32 mouse cellular contexts compared by ENCODE assay signal in the genomic region with DNA sequence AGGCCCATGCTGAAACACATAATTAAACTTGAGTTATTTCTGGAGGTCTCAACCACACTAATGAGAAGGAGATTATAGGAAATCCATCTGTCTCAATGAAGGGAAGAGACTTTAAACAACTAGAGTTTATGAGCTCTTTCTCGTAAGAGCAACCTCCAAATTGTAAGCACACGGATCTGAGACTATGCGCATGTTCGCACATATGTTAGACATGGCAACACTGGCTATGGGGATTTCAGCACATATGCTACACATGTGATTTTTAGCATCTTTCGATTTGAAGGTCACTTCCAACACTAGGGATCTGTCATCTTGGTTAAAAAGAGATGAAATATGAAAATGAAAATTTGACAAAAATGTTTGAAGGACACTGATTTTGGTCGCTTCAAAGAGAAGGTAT.
"Had no signal": no experiment of that assay in that cellular context is flagged by ENCODE, and none has a peak within 500 bp of the region (broad histone marks: within the 10 kb centered on the region; RNA-seq: fewer than 3 reads in every experiment).

No protein-coding gene starts in this region.

- ATAC-seq: liver, embryonic 12.5 days; liver, postnatal 0 days; lung, postnatal 0 days; midbrain, embryonic 13.5 days; midbrain, embryonic 15.5 days; midbrain, embryonic 16.5 days had no signal

- H3K4me3 ChIP-seq: limb, embryonic 10.5 days; limb, embryonic 12.5 days; limb, embryonic 13.5 days; limb, embryonic 15.5 days; liver, embryonic 12.5 days; liver, embryonic 13.5 days; liver, embryonic 15.5 days; lung, embryonic 15.5 days; megakaryocyte, embryonic 14.5 days; midbrain, embryonic 10.5 days; midbrain, embryonic 12.5 days; midbrain, embryonic 13.5 days; midbrain, embryonic 15.5 days; myocyte; neural tube, embryonic 12.5 days had no signal

- H3K9ac ChIP-seq: limb, embryonic 12.5 days; limb, embryonic 13.5 days; limb, embryonic 15.5 days; liver, embryonic 12.5 days; liver, embryonic 13.5 days; liver, embryonic 14.5 days; liver, embryonic 15.5 days; liver, postnatal 0 days; lung, embryonic 14.5 days; lung, embryonic 15.5 days; midbrain, embryonic 12.5 days; midbrain, embryonic 13.5 days; midbrain, embryonic 15.5 days; neural tube, embryonic 12.5 days had no signal

- H3K4me1 ChIP-seq: limb, embryonic 10.5 days; limb, embryonic 12.5 days; limb, embryonic 13.5 days; limb, embryonic 15.5 days; liver, embryonic 12.5 days; liver, embryonic 13.5 days; liver, embryonic 15.5 days; lung, embryonic 15.5 days; midbrain, embryonic 10.5 days; midbrain, embryonic 12.5 days; midbrain, embryonic 15.5 days; neural tube, embryonic 12.5 days had no signal

- H3K27me3 ChIP-seq: limb, embryonic 12.5 days; limb, embryonic 13.5 days; limb, embryonic 15.5 days; liver, embryonic 12.5 days; liver, embryonic 13.5 days; liver, embryonic 15.5 days; lung, embryonic 15.5 days; megakaryocyte, embryonic 14.5 days; midbrain, embryonic 12.5 days; midbrain, embryonic 13.5 days; midbrain, embryonic 15.5 days; neural tube, embryonic 12.5 days had no signal

- H3K9me3 ChIP-seq: limb, embryonic 10.5 days; limb, embryonic 12.5 days; limb, embryonic 13.5 days; limb, embryonic 15.5 days; liver, embryonic 12.5 days; liver, embryonic 13.5 days; liver, embryonic 15.5 days; lung, embryonic 15.5 days; megakaryocyte, embryonic 14.5 days; midbrain, embryonic 10.5 days; midbrain, embryonic 12.5 days; midbrain, embryonic 13.5 days; midbrain, embryonic 15.5 days; neural tube, embryonic 12.5 days had no signal

- H3K4me2 ChIP-seq: limb, embryonic 12.5 days; limb, embryonic 13.5 days; limb, embryonic 15.5 days; liver, embryonic 11.5 days; liver, embryonic 12.5 days; liver, embryonic 13.5 days; liver, embryonic 15.5 days; lung, embryonic 14.5 days; lung, embryonic 15.5 days; midbrain, embryonic 11.5 days; midbrain, embryonic 12.5 days; midbrain, embryonic 13.5 days; midbrain, embryonic 15.5 days; neural tube, embryonic 12.5 days had no signal

- H3K36me3 ChIP-seq: limb, embryonic 10.5 days; limb, embryonic 12.5 days; limb, embryonic 13.5 days; limb, embryonic 15.5 days; liver, embryonic 12.5 days; liver, embryonic 13.5 days; liver, embryonic 15.5 days; lung, embryonic 15.5 days; midbrain, embryonic 10.5 days; midbrain, embryonic 12.5 days; midbrain, embryonic 13.5 days; midbrain, embryonic 15.5 days; neural tube, embryonic 12.5 days had no signal

- H3K27ac ChIP-seq: limb, embryonic 10.5 days; limb, embryonic 12.5 days; limb, embryonic 13.5 days; limb, embryonic 15.5 days; liver, embryonic 12.5 days; liver, embryonic 13.5 days; liver, embryonic 14.5 days; liver, embryonic 15.5 days; lung, embryonic 15.5 days; macrophage; midbrain, embryonic 10.5 days; midbrain, embryonic 12.5 days; midbrain, embryonic 13.5 days; midbrain, embryonic 15.5 days; neural tube, embryonic 12.5 days had no signal

- DNase-seq: left cerebral cortex, postnatal 4 days; liver; liver, embryonic 13.5 days; liver, postnatal 0 days; lung, adult 18-20 months; lung, adult 2 months; lung, embryonic 14.5 days; lung, postnatal 10 days; lung, postnatal 14 days; lung, postnatal 36 days; lung, postnatal 4 days; midbrain, embryonic 14.5 days had no signal
